Mouse (Mus musculus): ENCODE data around the gene C1ql4.

GRCm38 (mm10) chr15:99039996-99040919, 47.4 kb downstream of the C1ql4 start:
- TF ChIP-seq CTCF (IDR thresholded peaks at IDR 0.05; ENCODE audit: control insufficient read depth, insufficient read depth, insufficient read length): no peak
- no peak for TF ChIP-seq MAX (IDR thresholded peaks at IDR 0.05)
- no peak for TF ChIP-seq MYOD1 (IDR thresholded peaks at IDR 0.05; ENCODE audit: control insufficient read depth, insufficient read length, low read depth)
- no peak for TF ChIP-seq CEBPB (IDR thresholded peaks at IDR 0.05; ENCODE audit: low read depth)
- no peak for TF ChIP-seq USF1 (IDR thresholded peaks at IDR 0.05; ENCODE audit: low read depth)
- TF ChIP-seq FOSL1 (IDR thresholded peaks at IDR 0.05; ENCODE audit: insufficient read depth, low read length, poor library complexity, severe bottlenecking): no peak
- no peak for TF ChIP-seq MYOG (IDR thresholded peaks at IDR 0.05; ENCODE audit: control insufficient read depth, extremely low read depth, insufficient read length)

Data from C2C12 (cell line).